Mouse (Mus musculus) hindbrain, embryonic 12.5 days (tissue): Measurements from ENCODE around the gene Nostrin. TPM values are rescaled to one million over a fixed set of nuclear protein-coding genes. Genes with fewer than 3 reads are reported as not detected.

Experiments
- ATAC-seq: fragments of 200-750 bp; cut with Nextera tagmentation; 2 replicates; pipeline ENCODE4 v1.8.0; 2017; ENCODE audit warnings: moderate TSS enrichment; ENCODE audit not compliant: low FRiP score
- H3K27ac ChIP-seq: fragments of 300-500 bp; sonication (generic); 2 replicates; pipeline ENCODE4 v1.5.1; 2016; ENCODE audit warnings: mild to moderate bottlenecking
- H3K27me3 ChIP-seq: fragments of 300-500 bp; sonication (generic); 2 replicates; pipeline ENCODE4 v1.6.1; 2016; ENCODE audit warnings: mild to moderate bottlenecking
- H3K36me3 ChIP-seq: fragments of 300-500 bp; sonication (generic); 2 replicates; pipeline ENCODE4 v1.6.1; 2016; ENCODE audit warnings: mild to moderate bottlenecking
- H3K4me1 ChIP-seq: fragments of 300-500 bp; sonication (generic); 2 replicates; pipeline ENCODE4 v1.6.1; 2016
- H3K4me2 ChIP-seq: fragments of 300-500 bp; sonication (generic); replicated peaks from 2 replicates; pipeline ENCODE4 v1.6.1; 2016; ENCODE audit warnings: mild to moderate bottlenecking
- H3K4me3 ChIP-seq: fragments of 300-500 bp; sonication (generic); 2 replicates; pipeline ENCODE4 v1.5.1; 2016; ENCODE audit warnings: mild to moderate bottlenecking
- H3K9ac ChIP-seq: fragments of 300-500 bp; sonication (generic); 2 replicates; pipeline ENCODE4 v1.6.1; 2016; ENCODE audit warnings: mild to moderate bottlenecking, moderate library complexity
- H3K9me3 ChIP-seq: fragments of 300-500 bp; sonication (generic); replicated peaks from 2 replicates; pipeline ENCODE4 v1.6.1; 2016; ENCODE audit warnings: mild to moderate bottlenecking
- WGBS: fragments of 180-500 bp; shearing (Covaris S2); methylation state at CpG from one replicate; pipeline ENCODE4 v1.1.7; 2016; 5-methylcytosine and 5-hydroxymethylcytosine counted together
- polyA plus RNA-seq: library from polyadenylated mRNA; unstranded; fragments of >200 nt; fragmentation: Nextera tagmentation; extraction: Ambion mirVana; gene quantifications from 2 replicates; pipeline ENCODE4 v1.2.1, GENCODE M21; 2016

Gene Nostrin
- polyA plus RNA-seq, 1 experiment from 2014 or later, result 0.72 TPM

GRCm38 (mm10) chr2:69158907-69159306 lies 23.3 kb downstream of the Nostrin start:
- Histone ChIP-seq H3K9me3 (no peaks in the 10 kb centered on the region), H3K36me3 (no peaks in the 10 kb centered on the region), H3K27me3 (no peaks in the 10 kb centered on the region), H3K9ac (no peak overlapping the region), H3K4me3 (no peak overlapping the region), H3K4me1 (peaks cover 7% of the 10 kb centered on the region; the same call in 1 of the 2 replicates), H3K27ac (no peak overlapping the region), H3K4me2 (no peak overlapping the region)
- no peak for ATAC-seq

- no peak overlapping the region for H3K4me2 ChIP-seq
- no peak overlapping the region for H3K9ac ChIP-seq
- no peak overlapping the region for H3K27ac ChIP-seq
- no peak for ATAC-seq
- H3K9me3 ChIP-seq, result no peaks in the 10 kb centered on the region
- H3K36me3 ChIP-seq, result no peaks in the 10 kb centered on the region
- no peaks in the 10 kb centered on the region for H3K4me1 ChIP-seq
- no peak overlapping the region for H3K4me3 ChIP-seq
- WGBS, result 74% methylated on average over 9 of the region's 9 CpGs
- H3K27me3 ChIP-seq, result no peaks in the 10 kb centered on the region
These were observed 34.9 kb downstream of the Nostrin start for GRCm38 (mm10) chr2:69170395-69171077.

GRCm38 (mm10) chr2:69175296-69175695 lies 39.7 kb downstream of the Nostrin start:
- no peaks in the 10 kb centered on the region for H3K36me3 ChIP-seq
- no peaks in the 10 kb centered on the region for H3K9me3 ChIP-seq
- H3K27ac ChIP-seq, result no peak overlapping the region

GRCm38 (mm10) chr2:69179721-69180120 lies 44.1 kb downstream of the Nostrin start:
- WGBS, result 97% methylated on average over 4 of the region's 4 CpGs
- H3K4me3 ChIP-seq, result no peak overlapping the region
- no peak for ATAC-seq
- no peaks in the 10 kb centered on the region for H3K27me3 ChIP-seq
- H3K9me3 ChIP-seq, result no peaks in the 10 kb centered on the region
- H3K27ac ChIP-seq, result no peak overlapping the region
- no peaks in the 10 kb centered on the region for H3K36me3 ChIP-seq
- H3K9ac ChIP-seq, result no peak overlapping the region
- no peak overlapping the region for H3K4me2 ChIP-seq
- no peaks in the 10 kb centered on the region for H3K4me1 ChIP-seq

More at GRCm38 (mm10) chr2:69175296-69175695, 39.7 kb downstream of the Nostrin start:
- Histone ChIP-seq H3K9ac (no peak overlapping the region), H3K4me1 (no peaks in the 10 kb centered on the region), H3K4me3 (no peak overlapping the region), H3K4me2 (no peak overlapping the region), H3K27me3 (no peaks in the 10 kb centered on the region)
- ATAC-seq, result no peak
- WGBS, result 83% methylated on average over 5 of the region's 5 CpGs

GRCm38 (mm10) chr2:69187990-69188389 lies 52.4 kb downstream of the Nostrin start:
- Histone ChIP-seq H3K36me3 (peaks cover under 1% of the 10 kb centered on the region; the same call in 1 of the 2 replicates), H3K9ac (no peak overlapping the region), H3K27me3 (no peaks in the 10 kb centered on the region), H3K4me3 (no peak overlapping the region), H3K4me1 (no peaks in the 10 kb centered on the region), H3K4me2 (no peak overlapping the region), H3K9me3 (no peaks in the 10 kb centered on the region), H3K27ac (no peak overlapping the region)
- no peak for ATAC-seq
- 97% methylated on average over 2 of the region's 2 CpGs for WGBS

- no peak overlapping the region for H3K27ac ChIP-seq
- no peak overlapping the region for H3K4me3 ChIP-seq
- H3K9ac ChIP-seq, result no peak overlapping the region
- H3K9me3 ChIP-seq, result no peaks in the 10 kb centered on the region
- H3K4me2 ChIP-seq, result no peak overlapping the region
- ATAC-seq, result no peak
- H3K36me3 ChIP-seq, result peaks cover 8% of the 10 kb centered on the region
- H3K27me3 ChIP-seq, result no peaks in the 10 kb centered on the region
- 97% methylated on average over 6 of the region's 6 CpGs for WGBS
- H3K4me1 ChIP-seq, result no peaks in the 10 kb centered on the region
These were observed 53.1 kb downstream of the Nostrin start for GRCm38 (mm10) chr2:69188732-69189131.

- ATAC-seq, result no peak
- no peaks in the 10 kb centered on the region for H3K27me3 ChIP-seq
- no peak overlapping the region for H3K9ac ChIP-seq
- H3K36me3 ChIP-seq, result peaks cover 13% of the 10 kb centered on the region
- H3K27ac ChIP-seq, result no peak overlapping the region
- H3K4me2 ChIP-seq, result no peak overlapping the region
- 82% methylated on average over 4 of the region's 4 CpGs for WGBS
- no peak overlapping the region for H3K4me3 ChIP-seq
- no peaks in the 10 kb centered on the region for H3K9me3 ChIP-seq
- no peaks in the 10 kb centered on the region for H3K4me1 ChIP-seq
These were observed 53.6 kb downstream of the Nostrin start for GRCm38 (mm10) chr2:69189222-69189621.

- Histone ChIP-seq H3K27ac (no peak overlapping the region), H3K4me2 (no peak overlapping the region), H3K27me3 (no peaks in the 10 kb centered on the region), H3K4me1 (no peaks in the 10 kb centered on the region), H3K36me3 (peaks cover 21% of the 10 kb centered on the region), H3K9me3 (no peaks in the 10 kb centered on the region), H3K9ac (no peak overlapping the region), H3K4me3 (no peak overlapping the region)
- 93% methylated on average over 5 of the region's 5 CpGs for WGBS
- no peak for ATAC-seq
These were observed 55.5 kb downstream of the Nostrin start for GRCm38 (mm10) chr2:69191059-69191458.

GRCm38 (mm10) chr2:69193555-69193954 lies 58.0 kb downstream of the Nostrin start:
- peaks cover 30% of the 10 kb centered on the region for H3K36me3 ChIP-seq
- H3K9ac ChIP-seq, result no peak overlapping the region
- H3K27me3 ChIP-seq, result no peaks in the 10 kb centered on the region
- H3K9me3 ChIP-seq, result no peaks in the 10 kb centered on the region
- 89% methylated on average over 5 of the region's 5 CpGs for WGBS
- H3K4me3 ChIP-seq, result no peak overlapping the region
- H3K27ac ChIP-seq, result no peak overlapping the region
- no peak overlapping the region for H3K4me2 ChIP-seq
- H3K4me1 ChIP-seq, result no peaks in the 10 kb centered on the region
- ATAC-seq, result no peak

GRCm38 (mm10) chr2:69205185-69205584 lies 69.6 kb downstream of the Nostrin start:
- peaks cover 10% of the 10 kb centered on the region for H3K4me1 ChIP-seq
- peak overlapping the region; percentile 71 for H3K9ac ChIP-seq
- WGBS, result 22% methylated on average over 6 of the region's 6 CpGs
- peaks cover 14% of the 10 kb centered on the region for H3K36me3 ChIP-seq
- H3K27me3 ChIP-seq, result no peaks in the 10 kb centered on the region
- peak overlapping the region; percentile 86 for H3K4me3 ChIP-seq
- H3K9me3 ChIP-seq, result no peaks in the 10 kb centered on the region
- peak overlapping the region; percentile 86 for H3K4me2 ChIP-seq
- no peak overlapping the region for H3K27ac ChIP-seq
- no peak for ATAC-seq

- peaks cover 14% of the 10 kb centered on the region for H3K36me3 ChIP-seq
- under 1% methylated on average over 45 of the region's 46 CpGs for WGBS
- H3K9ac ChIP-seq, result peak within 1 kb of the TSS; percentile 71
- H3K4me3 ChIP-seq, result peak within 1 kb of the TSS; percentile 86
- peak within 1 kb of the TSS; percentile 66 for H3K27ac ChIP-seq
- no peaks in the 10 kb centered on the region for H3K27me3 ChIP-seq
- H3K9me3 ChIP-seq, result no peaks in the 10 kb centered on the region
- peaks cover 10% of the 10 kb centered on the region for H3K4me1 ChIP-seq
- peak within 1 kb of the TSS; percentile 86 for H3K4me2 ChIP-seq
- peak; percentile 99 for ATAC-seq
These were observed 70.3 kb downstream of the Nostrin start, which contains the start of gene Spc25 for GRCm38 (mm10) chr2:69205791-69206351. TSS of gene Spc25 (minus strand) at chr2:69206194.

- Histone ChIP-seq H3K27me3 (no peaks in the 10 kb centered on the region), H3K27ac (no peak overlapping the region), H3K9ac (no peak overlapping the region), H3K4me3 (no peak overlapping the region), H3K4me2 (peak overlapping the region; percentile 86; the same call in 1 of the 2 replicates), H3K9me3 (no peaks in the 10 kb centered on the region), H3K36me3 (peaks cover 8% of the 10 kb centered on the region), H3K4me1 (peaks cover 10% of the 10 kb centered on the region)
- peak; percentile 17; the same call in 1 of the 2 replicates for ATAC-seq
- 29% methylated on average over 7 of the region's 7 CpGs for WGBS
These were observed 70.9 kb downstream of the Nostrin start for GRCm38 (mm10) chr2:69206523-69206922.

- Histone ChIP-seq H3K27ac (no peak overlapping the region), H3K4me3 (no peak overlapping the region), H3K4me1 (peaks cover 10% of the 10 kb centered on the region), H3K36me3 (no peaks in the 10 kb centered on the region), H3K4me2 (no peak overlapping the region), H3K9me3 (no peaks in the 10 kb centered on the region), H3K27me3 (no peaks in the 10 kb centered on the region), H3K9ac (no peak overlapping the region)
- ATAC-seq, result no peak
- 89% methylated on average over 3 of the region's 3 CpGs for WGBS
These were observed 74.1 kb downstream of the Nostrin start for GRCm38 (mm10) chr2:69209684-69210083.
